Comparison of ENCODE assay signal across 8 mouse cellular contexts in genomic region chr16:44331995-44332860, GRCm38 (mm10). TPM values are rescaled to one million over a fixed set of nuclear protein-coding genes. Genes with fewer than 3 reads are reported as not detected.
DNase-seq lines count a peak whose midpoint lies in the region; ATAC-seq and TF ChIP-seq lines count a peak whose summit lies in the region.

No protein-coding gene starts in this region.

- ATAC-seq in heart, embryonic 12.5 days (ENCODE audit: insufficient number of reproducible peaks, low FRiP score), result peak; percentile 55; the same call in 1 of the 2 replicates
- peak; percentile 28; the same call in 1 of the 2 replicates for ATAC-seq in lung, postnatal 0 days

- H3K4me2 ChIP-seq in heart, embryonic 12.5 days, result peak overlapping the region; percentile 99
- H3K4me2 ChIP-seq in lung, postnatal 0 days (replicated peaks; ENCODE audit: low read depth, low read length), result peak overlapping the region; percentile 100

- H3K4me3 ChIP-seq in heart, embryonic 12.5 days, result peak overlapping the region; percentile 69
- H3K4me3 ChIP-seq in lung, postnatal 0 days (ENCODE audit: low read depth, low read length), result peak overlapping the region; percentile 56

- H3K4me1 ChIP-seq in heart, embryonic 12.5 days (replicated peaks), result peaks cover 12% of the 10 kb centered on the region
- H3K4me1 ChIP-seq in lung, postnatal 0 days (ENCODE audit: insufficient read depth, low read depth, low read length), result no peaks in the 10 kb centered on the region

- DNase-seq in CD4-positive, CD25-positive, alpha-beta regulatory T cell, adult 2 months (ENCODE audit: low read depth, low spot score), result peak; percentile 59
- peak; percentile 19 for DNase-seq in ES-CJ7 (ENCODE audit: low read depth, low spot score)
- peak; percentile 57 to 59 for DNase-seq in cerebellum, postnatal 36 days
- peak; percentile 6 to 41 for DNase-seq in kidney, postnatal 25 days
- no peak for DNase-seq in lung, postnatal 0 days (ENCODE audit: low spot score)
- peak; percentile 33 to 44 for DNase-seq in right cerebral cortex, adult 2 months (ENCODE audit: low spot score in 2 of 2)
- no peak for DNase-seq in gastrocnemius, adult 8-10 months (ENCODE audit: low spot score in 2 of 2)

- peaks cover 46% of the 10 kb centered on the region for H3K27me3 ChIP-seq in heart, embryonic 12.5 days (replicated peaks)
- H3K27me3 ChIP-seq in lung, postnatal 0 days (replicated peaks; ENCODE audit: insufficient read depth, low read length), result no peaks in the 10 kb centered on the region; the same call in 1 of the 2 replicates

- TF ChIP-seq EP300 in lung, postnatal 0 days (IDR thresholded peaks at IDR 0.05), result no peak

- no peaks in the 10 kb centered on the region for H3K36me3 ChIP-seq in heart, embryonic 12.5 days
- H3K36me3 ChIP-seq in lung, postnatal 0 days (ENCODE audit: insufficient read depth, low read length), result no peaks in the 10 kb centered on the region

- TF ChIP-seq CTCF in lung, postnatal 0 days (IDR thresholded peaks at IDR 0.05), result no peak

- H3K9me3 ChIP-seq in heart, embryonic 12.5 days (replicated peaks), result peaks cover 5% of the 10 kb centered on the region
- no peaks in the 10 kb centered on the region for H3K9me3 ChIP-seq in lung, postnatal 0 days (ENCODE audit: low read length)

- under 1% methylated on average over 59 of the region's 60 CpGs for WGBS in heart, embryonic 12.5 days
- WGBS in lung, postnatal 0 days, result under 1% methylated on average over 56 of the region's 60 CpGs

- no peak overlapping the region for H3K27ac ChIP-seq in heart, embryonic 12.5 days (ENCODE audit: poor library complexity, severe bottlenecking)
- no peak overlapping the region for H3K27ac ChIP-seq in lung, postnatal 0 days (ENCODE audit: low read length)

- H3K9ac ChIP-seq in heart, embryonic 12.5 days, result peak overlapping the region; percentile 73
- peak overlapping the region; percentile 39 for H3K9ac ChIP-seq in lung, postnatal 0 days (replicated peaks; ENCODE audit: low read depth)

RNA-seq across cellular contexts. Expression of gene Sidt1, which starts 0.8 kb away (rescaled TPM):
- polyA plus RNA-seq in heart, embryonic 12.5 days (2016; fragmentation: Nextera tagmentation; extraction: Ambion mirVana), result not detected in 2 replicates
- 0.53 and 0.98 TPM in 2 replicates for polyA plus RNA-seq in lung, postnatal 0 days (2015; fragmentation: Nextera tagmentation; extraction: Ambion mirVana)
- total RNA-seq in gastrocnemius, adult 8-10 months (2022), result not detected

RNA-seq across cellular contexts. Expression of gene Spice1, which starts 14.7 kb away (rescaled TPM):
- polyA plus RNA-seq in heart, embryonic 12.5 days (2016; fragmentation: Nextera tagmentation; extraction: Ambion mirVana), result 22.1 and 23.9 TPM in 2 replicates
- polyA plus RNA-seq in lung, postnatal 0 days (2015; fragmentation: Nextera tagmentation; extraction: Ambion mirVana), result 15.4 and 17.5 TPM in 2 replicates
- total RNA-seq in gastrocnemius, adult 8-10 months (2022), result 1 to 10 TPM; 3.7 to 7.3 (median 5.6) TPM

Comparison
In these comparisons a context has a peak if more than half of its experiments do, and no peak if none do; other contexts are left out.
1. DNase-seq: peak in CD4-positive, CD25-positive, alpha-beta regulatory T cell, adult 2 months (single experiment), ES-CJ7 (single experiment), cerebellum, postnatal 36 days (2 of 2), kidney, postnatal 25 days (2 of 2) and right cerebral cortex, adult 2 months (2 of 2); none in lung, postnatal 0 days (single experiment) and gastrocnemius, adult 8-10 months (0 of 2).